13 mouse cellular contexts compared by ENCODE assay signal in genomic region chr10:42634122-42634720, GRCm38 (mm10). TPM values are rescaled to one million over a fixed set of nuclear protein-coding genes. Genes with fewer than 3 reads are reported as not detected.
DNase-seq lines count a peak whose midpoint lies in the region; ATAC-seq and TF ChIP-seq lines count a peak whose summit lies in the region.
"Had no signal": no experiment of that assay in that cellular context is flagged by ENCODE, and none has a peak within 500 bp of the region (broad histone marks: within the 10 kb centered on the region; RNA-seq: fewer than 3 reads in every experiment).

No protein-coding gene starts in this region.

- 2% methylated on average over 8 of the region's 8 CpGs for WGBS in heart, embryonic 10.5 days
- WGBS in lung, postnatal 0 days = 4% methylated on average over 8 of the region's 8 CpGs
- 2% methylated on average over 8 of the region's 8 CpGs for WGBS in forebrain, embryonic 15.5 days

- H3K4me3 ChIP-seq in heart, embryonic 10.5 days = peak overlapping the region; percentile 53
- H3K4me3 ChIP-seq in lung, postnatal 0 days (ENCODE audit: low read depth, low read length) = peak overlapping the region; percentile 57
- no peak overlapping the region; the same call in 1 of the 2 replicates for H3K4me3 ChIP-seq in forebrain, embryonic 15.5 days
- no peak overlapping the region for H3K4me3 ChIP-seq in myocyte

- peaks cover 94% of the 10 kb centered on the region for H3K27me3 ChIP-seq in heart, embryonic 10.5 days (ENCODE audit: insufficient read depth, poor library complexity, severe bottlenecking)
- peaks cover 69% of the 10 kb centered on the region for H3K27me3 ChIP-seq in lung, postnatal 0 days (replicated peaks; ENCODE audit: insufficient read depth, low read length)
- H3K27me3 ChIP-seq in forebrain, embryonic 15.5 days = peaks cover 3% of the 10 kb centered on the region; the same call in 1 of the 2 replicates
- H3K27me3 ChIP-seq in myocyte (ENCODE audit: control insufficient read depth, insufficient read depth, insufficient read length) = peaks cover 19% of the 10 kb centered on the region

- no peak for TF ChIP-seq EP300 in lung, postnatal 0 days (IDR thresholded peaks at IDR 0.05)

- H3ac ChIP-seq in myocyte (ENCODE audit: control insufficient read depth, insufficient read length) = no peak overlapping the region

- no peak overlapping the region for H3K27ac ChIP-seq in heart, embryonic 10.5 days
- no peak overlapping the region for H3K27ac ChIP-seq in lung, postnatal 0 days (ENCODE audit: low read length)
- H3K27ac ChIP-seq in forebrain, embryonic 15.5 days (replicated peaks) = peak overlapping the region; percentile 66
- H3K27ac ChIP-seq: limb, embryonic 15.5 days had no signal

- no peak overlapping the region; the same call in 1 of the 2 replicates for H3K4me2 ChIP-seq in lung, postnatal 0 days (replicated peaks; ENCODE audit: low read depth, low read length)
- H3K4me2 ChIP-seq in forebrain, embryonic 15.5 days (replicated peaks) = peak overlapping the region; percentile 75
- peak overlapping the region; percentile 91 for H3K4me2 ChIP-seq in myocyte (ENCODE audit: low read depth)

- peak; percentile 43 for TF ChIP-seq CTCF in lung, postnatal 0 days (IDR thresholded peaks at IDR 0.05)

- no peak for TF ChIP-seq POLR2A in myocyte (IDR thresholded peaks at IDR 0.05; ENCODE audit: insufficient read length, low read depth)

- peaks cover 34% of the 10 kb centered on the region for H3K4me1 ChIP-seq in heart, embryonic 10.5 days
- peaks cover 14% of the 10 kb centered on the region; the same call in 1 of the 2 replicates for H3K4me1 ChIP-seq in lung, postnatal 0 days (ENCODE audit: insufficient read depth, low read depth, low read length)
- H3K4me1 ChIP-seq in forebrain, embryonic 15.5 days = peaks cover 69% of the 10 kb centered on the region

- no peak for DNase-seq in heart, embryonic 10.5 days (ENCODE audit: low spot score)
- DNase-seq in heart, adult 11 months = no peak
- DNase-seq in lung, postnatal 0 days (ENCODE audit: low spot score) = no peak
- no peak for DNase-seq in lung, adult 18-20 months
- no peak for DNase-seq in urinary bladder, postnatal 25 days (ENCODE audit: low spot score)
- DNase-seq: right cerebral cortex, postnatal 25 days had no signal

- H3K79me2 ChIP-seq in myocyte (ENCODE audit: control insufficient read depth, insufficient read depth) = no peaks in the 10 kb centered on the region

- H3K36me3 ChIP-seq in heart, embryonic 10.5 days = no peaks in the 10 kb centered on the region
- no peaks in the 10 kb centered on the region for H3K36me3 ChIP-seq in lung, postnatal 0 days (ENCODE audit: insufficient read depth, low read length)
- no peaks in the 10 kb centered on the region for H3K36me3 ChIP-seq in forebrain, embryonic 15.5 days
- H3K36me3 ChIP-seq in myocyte (ENCODE audit: control insufficient read depth, insufficient read depth) = no peaks in the 10 kb centered on the region
- H3K36me3 ChIP-seq: limb, embryonic 15.5 days had no signal

- no peak overlapping the region for H3K9ac ChIP-seq in lung, postnatal 0 days (replicated peaks; ENCODE audit: low read depth)
- 0 out of 2 replicates have a peak overlapping the region, but pooled peaks have one; percentile 6 for H3K9ac ChIP-seq in forebrain, embryonic 15.5 days (replicated peaks)
- H3K9ac ChIP-seq: limb, embryonic 15.5 days had no signal

- no peaks in the 10 kb centered on the region for H3K9me3 ChIP-seq in heart, embryonic 10.5 days
- no peaks in the 10 kb centered on the region for H3K9me3 ChIP-seq in lung, postnatal 0 days (ENCODE audit: low read length)
- no peaks in the 10 kb centered on the region for H3K9me3 ChIP-seq in forebrain, embryonic 15.5 days
- H3K9me3 ChIP-seq: limb, embryonic 15.5 days had no signal

- ATAC-seq in lung, postnatal 0 days = no peak
- no peak for ATAC-seq in forebrain, embryonic 15.5 days (replicated peaks)
- no peak for ATAC-seq in megakaryocyte-erythroid progenitor cell, adult 5-6 weeks (replicated peaks; ENCODE audit: low FRiP score, low TSS enrichment, poor library complexity, severe bottlenecking)

TF ChIP-seq in myocyte, 11 proteins besides CTCF, POLR2A, EP300 and RAD21:
- TF ChIP-seq MYOD1 (IDR thresholded peaks at IDR 0.05; ENCODE audit: control insufficient read depth in 1 of 3, insufficient read length in 2 of 3, low read depth in 2 of 3) = no peak
- TF ChIP-seq REST (IDR thresholded peaks at IDR 0.05; ENCODE audit: insufficient read depth, insufficient read length) = no peak
- no peak for TF ChIP-seq TCF12 (IDR thresholded peaks at IDR 0.05; ENCODE audit: insufficient read depth, poor library complexity, severe bottlenecking)
- TF ChIP-seq E2F4 (IDR thresholded peaks at IDR 0.05; ENCODE audit: insufficient read depth) = no peak
- no peak for TF ChIP-seq MAX (IDR thresholded peaks at IDR 0.05; ENCODE audit: low read depth)
- no peak for TF ChIP-seq MYOG (IDR thresholded peaks at IDR 0.05; ENCODE audit: control insufficient read depth in 1 of 3, insufficient read depth in 1 of 3, insufficient read length in 2 of 3, low read depth in 2 of 3)
- TF ChIP-seq USF1 (IDR thresholded peaks at IDR 0.05; ENCODE audit: low read depth) = no peak
- no peak for TF ChIP-seq CEBPB (IDR thresholded peaks at IDR 0.05; ENCODE audit: insufficient read depth, poor library complexity, severe bottlenecking)
- no peak for TF ChIP-seq TCF3 (IDR thresholded peaks at IDR 0.05; ENCODE audit: insufficient read length, low read depth)
- TF ChIP-seq POLR2AphosphoS2 (IDR thresholded peaks at IDR 0.05; ENCODE audit: insufficient read length, low read depth) = no peak
- TF ChIP-seq SRF (IDR thresholded peaks at IDR 0.05; ENCODE audit: control insufficient read depth, insufficient read length, low read depth) = no peak

RNA-seq across cellular contexts. Expression of gene Ostm1, which starts 50.6 kb away (rescaled TPM):
- 21.1 and 31.6 TPM in 2 replicates for polyA plus RNA-seq in heart, embryonic 10.5 days (2016; fragmentation: Nextera tagmentation; extraction: Ambion mirVana)
- polyA plus RNA-seq in lung, postnatal 0 days (2015; fragmentation: Nextera tagmentation; extraction: Ambion mirVana) = 23.0 and 23.9 TPM in 2 replicates
- polyA plus RNA-seq in forebrain, embryonic 15.5 days (2015; fragmentation: Nextera tagmentation; extraction: Ambion mirVana) = 50.8 and 51.5 TPM in 2 replicates
- polyA plus RNA-seq in myocyte (2012; fragmentation: generic; extraction: Trizol) = 13.9 TPM
- 20.9 and 44.1 TPM in 2 replicates for total RNA-seq in megakaryocyte-erythroid progenitor cell, adult 5-6 weeks (2014; fragmentation: Nextera tagmentation)
- total RNA-seq in megakaryocyte-erythroid progenitor cell, adult 5-6 weeks (2017) = 33.5 and 48.7 TPM in 2 replicates

RNA-seq across cellular contexts. Expression of gene Nr2e1, which starts 50.8 kb away (rescaled TPM):
- polyA plus RNA-seq in heart, embryonic 10.5 days (2016; fragmentation: Nextera tagmentation; extraction: Ambion mirVana) = not detected in 2 replicates
- not detected in 2 replicates for polyA plus RNA-seq in lung, postnatal 0 days (2015; fragmentation: Nextera tagmentation; extraction: Ambion mirVana)
- 35.4 and 40.5 TPM in 2 replicates for polyA plus RNA-seq in forebrain, embryonic 15.5 days (2015; fragmentation: Nextera tagmentation; extraction: Ambion mirVana)
- polyA plus RNA-seq in myocyte (2012; fragmentation: generic; extraction: Trizol) = not detected
- not detected in 2 replicates for total RNA-seq in megakaryocyte-erythroid progenitor cell, adult 5-6 weeks (2014; fragmentation: Nextera tagmentation)
- not detected in 2 replicates for total RNA-seq in megakaryocyte-erythroid progenitor cell, adult 5-6 weeks (2017)
- total RNA-seq: adrenal gland, postnatal 10 days; heart, postnatal 36 days had no signal
- polyA plus RNA-seq: large intestine, adult 2 months; limb, embryonic 15.5 days had no signal

Comparison
In these comparisons a context has a peak if more than half of its experiments do, and no peak if none do; other contexts are left out.
1. H3K4me3 ChIP-seq: peak in heart, embryonic 10.5 days (single experiment) and lung, postnatal 0 days (single experiment); none in forebrain, embryonic 15.5 days (single experiment) and myocyte (single experiment).
2. RNA of gene Nr2e1, which starts 50.8 kb away (polyA plus RNA-seq): 35.4 to 40.5 TPM in forebrain, embryonic 15.5 days; not detected in heart, embryonic 10.5 days, not detected in lung, postnatal 0 days and not detected in myocyte (single experiment); every median in the first group is over 10 times any median in the second.